Mouse (Mus musculus) spleen, postnatal 36 days (tissue): ENCODE results near the gene Ces1f.
"Not testable (repeated sequence)": the region's sequence is repeated elsewhere in the genome, so short reads cannot be mapped to it uniquely, and the experiment has no call there.

ENCODE experiments used
- DNase-seq, 2 experiments: peaks; one replicate each; pipeline ENCODE4 v3.0.0; 2022; ENCODE audit warnings: low spot score in 2 of 2, mixed read lengths in 1 of 2

The Ces1f gene

DNA sequence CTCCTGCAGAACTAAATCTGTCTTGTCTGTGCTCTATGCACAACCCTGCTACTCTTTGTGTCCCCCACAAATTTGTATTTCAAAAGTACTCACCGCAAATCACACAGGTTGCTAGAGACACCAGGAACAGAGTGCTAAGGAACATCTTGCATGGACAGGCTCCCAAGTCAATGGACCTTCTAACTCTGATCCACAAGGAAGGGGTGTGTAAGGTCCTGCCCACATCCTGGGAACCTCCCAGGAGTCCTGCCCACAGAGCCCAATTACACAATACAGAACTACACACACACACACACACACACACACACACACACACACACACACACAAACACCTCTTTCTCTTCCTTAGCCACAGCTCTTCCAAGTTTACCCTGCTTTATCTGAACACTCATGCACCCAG is at the start of gene Ces1f:
Ces1f (minus strand) TSS at position 192 of the 400 bp plus-strand sequence.
- DNase-seq: no peak

DNA sequence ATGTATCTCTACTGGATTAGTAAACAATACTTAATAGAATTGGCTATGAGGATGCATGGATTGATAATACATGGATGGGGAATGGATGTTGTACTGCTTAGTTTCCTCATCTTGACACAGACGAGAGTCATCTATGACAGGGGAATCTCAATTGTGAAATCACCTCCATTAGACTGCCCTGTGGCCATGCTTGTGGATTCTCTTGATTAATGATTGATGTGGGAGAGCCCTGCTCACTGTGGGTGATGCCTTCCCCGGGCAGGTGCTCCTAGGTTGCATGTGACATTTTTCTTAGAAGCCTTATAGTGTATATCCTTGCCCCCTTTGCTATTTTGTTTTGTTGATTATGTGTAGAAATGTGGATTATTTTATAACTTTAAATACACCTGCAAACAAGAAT is 45.6 kb upstream of the Ces1f start:
- DNase-seq: no peak

DNA sequence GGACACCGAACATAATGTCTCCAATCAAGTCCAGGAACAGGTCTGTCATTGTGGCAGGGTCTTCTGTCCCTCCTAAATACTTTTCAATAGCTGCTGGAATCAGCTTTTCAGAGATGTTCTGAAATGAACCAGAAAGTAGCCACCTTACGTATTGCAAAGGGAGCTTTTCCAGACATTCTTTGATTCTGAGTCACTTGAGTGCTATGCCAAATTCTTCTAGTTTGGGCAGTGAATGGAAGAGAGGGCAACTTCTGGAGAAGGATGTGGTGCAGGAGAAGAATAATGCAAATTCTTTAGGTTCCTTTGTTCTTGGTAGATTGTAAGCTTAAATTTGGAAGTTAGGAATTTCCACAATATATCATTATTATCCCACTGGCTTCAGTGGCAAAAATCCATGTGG is 37.5 kb upstream of the Ces1f start:
- DNase-seq: no peak

DNA sequence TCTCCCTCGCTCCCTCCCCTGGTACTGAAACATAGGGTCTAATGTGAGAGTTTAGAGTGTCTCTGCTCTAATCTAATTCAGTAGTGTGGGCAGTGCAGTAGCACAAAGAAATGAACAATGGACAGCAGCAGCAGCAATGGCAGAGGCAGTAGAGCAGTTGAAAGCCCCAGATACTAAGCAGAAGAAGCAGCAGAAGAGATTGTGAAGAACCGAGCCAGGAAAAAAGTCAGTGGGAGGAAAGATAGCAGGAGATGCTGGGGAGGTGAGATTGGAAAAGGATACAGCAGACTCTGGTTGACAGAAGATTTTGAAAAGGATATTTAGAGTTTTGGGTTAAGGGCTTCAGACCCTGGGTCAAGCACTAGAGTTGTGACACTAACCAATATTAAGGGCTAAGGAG is 36.0 kb upstream of the Ces1f start:
- DNase-seq: no peak

DNA sequence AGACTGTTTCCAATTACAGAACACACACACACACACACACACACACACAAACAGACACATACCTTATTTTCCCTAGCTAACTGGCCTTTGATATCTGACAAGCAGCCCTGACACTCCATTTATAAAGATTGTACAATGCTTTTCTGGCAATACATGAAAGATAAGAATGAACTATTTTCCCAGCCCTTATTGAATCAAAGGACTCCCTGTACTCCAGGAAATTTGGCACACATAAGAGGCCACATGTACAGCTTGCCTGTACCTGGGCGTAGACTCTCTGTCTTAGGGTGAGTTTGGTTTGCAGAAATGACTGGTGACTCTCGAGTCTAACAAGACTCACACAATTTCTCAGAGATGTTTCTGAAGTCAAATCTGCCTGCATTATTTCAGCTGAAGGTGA is 4.3 kb upstream of the Ces1f start:
- no peak for DNase-seq

DNA sequence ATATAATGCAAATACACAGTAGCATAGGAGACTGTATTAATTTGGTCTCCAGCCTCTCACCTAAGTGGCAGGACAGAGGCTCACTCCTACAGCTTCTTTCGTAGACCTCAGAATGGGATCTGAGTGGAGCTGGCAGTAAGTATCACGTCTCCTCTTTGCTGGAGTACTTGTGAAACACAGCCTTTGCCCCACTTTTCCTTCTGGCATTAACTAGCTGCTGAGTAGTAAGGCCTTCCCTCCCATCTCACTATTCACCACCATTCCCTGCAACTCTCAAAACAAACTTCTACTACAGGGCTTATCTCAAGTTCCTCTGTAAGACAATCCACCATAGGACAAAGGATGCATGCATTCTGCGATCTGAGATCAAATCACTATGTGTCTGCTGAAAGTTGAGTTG is 2.8 kb upstream of the Ces1f start:
- DNase-seq: no peak

DNA sequence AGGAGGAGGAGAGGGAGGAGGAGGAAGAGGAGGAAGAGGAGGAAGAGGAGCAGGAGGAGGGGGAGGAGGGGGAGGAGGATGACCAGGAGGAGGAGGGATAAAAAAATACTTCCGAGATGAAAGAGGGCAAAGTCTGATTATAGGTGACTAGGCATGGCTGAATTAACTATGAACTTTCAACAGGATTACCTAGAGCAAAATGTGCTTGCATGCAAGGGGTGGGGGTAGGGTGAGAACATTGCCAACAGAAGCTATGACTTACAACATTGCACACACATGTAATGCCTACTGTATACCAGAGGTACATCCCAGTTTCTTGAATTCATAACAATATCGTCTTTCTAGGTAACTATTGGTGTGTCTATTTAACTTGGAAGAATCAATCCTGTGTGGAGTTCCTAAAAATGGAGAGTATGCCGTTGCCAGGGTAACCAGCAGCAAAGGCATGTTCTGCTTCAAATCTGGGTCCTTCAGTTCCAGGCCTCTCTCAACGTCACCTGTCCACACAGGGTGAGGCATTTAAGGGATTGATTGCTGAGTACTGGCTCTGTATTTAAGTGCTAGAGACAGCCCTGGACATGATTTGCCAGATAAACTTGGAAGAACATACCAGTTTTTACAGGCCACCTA is 1.3 kb downstream of the Ces1f start:
- DNase-seq: no peak

DNA sequence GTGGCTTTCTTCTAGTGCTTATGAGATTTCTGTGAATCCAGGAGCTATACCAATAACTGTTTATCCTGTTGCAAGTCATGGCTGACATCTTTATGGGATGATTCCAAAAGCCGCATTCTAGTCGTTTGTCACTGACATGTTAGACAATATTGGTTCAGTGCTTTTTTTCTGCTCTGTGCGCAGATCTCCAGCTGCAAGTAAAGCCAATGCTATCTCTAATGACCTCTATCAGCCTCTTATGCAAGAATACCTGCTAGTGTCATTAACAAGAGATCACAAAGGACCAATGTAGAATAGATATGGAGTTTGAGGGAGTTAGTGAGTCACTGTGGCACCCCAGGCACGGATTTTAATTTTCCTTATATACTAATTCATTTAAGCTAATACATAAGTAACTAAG is 4.9 kb downstream of the Ces1f start:
- DNase-seq: no peak

DNA sequence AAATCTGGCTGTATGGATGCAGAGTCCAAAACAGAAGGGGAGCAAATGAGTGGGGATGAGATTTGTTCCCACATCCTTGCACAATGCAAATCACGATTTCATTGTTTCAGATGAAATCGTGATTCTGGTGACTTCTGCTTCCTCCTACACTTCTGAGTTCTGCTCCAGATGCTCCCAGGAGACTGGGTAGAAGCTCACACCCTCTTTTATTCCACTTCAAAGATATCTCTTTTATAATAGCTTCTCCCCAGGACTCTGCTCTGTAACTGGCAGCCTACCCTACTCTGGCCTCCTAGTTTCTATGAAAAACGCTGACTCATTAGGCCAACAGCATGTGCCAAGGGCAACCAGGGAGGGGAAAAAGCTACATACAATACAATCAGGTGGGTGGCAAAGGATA is 6.2 kb downstream of the Ces1f start:
- no peak for DNase-seq

DNA sequence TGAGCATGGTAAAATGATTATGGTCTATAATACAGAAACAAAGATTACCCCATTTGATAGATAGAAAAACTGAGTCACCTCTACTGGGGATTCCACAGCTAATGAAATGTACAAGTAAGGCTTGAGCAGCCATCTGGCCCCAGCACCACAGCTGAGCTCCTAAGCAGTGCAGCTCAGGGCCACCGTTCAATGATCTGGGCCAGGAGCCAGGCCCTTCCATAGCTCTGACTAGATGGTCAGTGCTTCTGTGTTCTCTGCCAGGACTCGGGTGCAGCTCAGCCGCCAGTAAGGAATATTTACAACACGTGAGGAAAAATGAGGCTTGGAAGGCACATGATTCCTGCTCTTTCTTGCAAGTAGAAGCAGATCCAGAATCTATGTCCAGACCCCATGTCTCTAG is 6.9 kb downstream of the Ces1f start:
- DNase-seq: no peak

DNA sequence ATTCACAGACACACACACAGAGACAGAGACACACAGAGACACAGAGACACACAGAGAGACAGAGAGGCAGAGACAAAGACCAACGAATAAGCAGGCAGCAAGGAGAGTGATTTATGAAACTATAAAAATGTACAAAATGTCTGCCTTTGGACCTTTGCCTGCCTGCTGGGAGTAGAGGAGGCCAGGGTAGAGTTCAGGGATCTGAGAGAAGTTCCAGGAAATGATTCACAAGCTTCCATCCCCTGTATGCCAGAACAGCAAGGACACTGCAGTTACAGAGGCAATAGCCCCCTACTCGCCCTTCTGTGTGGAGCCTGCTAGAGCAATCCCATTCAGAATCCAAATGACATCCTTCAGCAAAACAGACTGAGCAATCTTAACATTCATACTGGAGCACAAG is 18.1 kb downstream of the Ces1f start:
- no peak for DNase-seq

DNA sequence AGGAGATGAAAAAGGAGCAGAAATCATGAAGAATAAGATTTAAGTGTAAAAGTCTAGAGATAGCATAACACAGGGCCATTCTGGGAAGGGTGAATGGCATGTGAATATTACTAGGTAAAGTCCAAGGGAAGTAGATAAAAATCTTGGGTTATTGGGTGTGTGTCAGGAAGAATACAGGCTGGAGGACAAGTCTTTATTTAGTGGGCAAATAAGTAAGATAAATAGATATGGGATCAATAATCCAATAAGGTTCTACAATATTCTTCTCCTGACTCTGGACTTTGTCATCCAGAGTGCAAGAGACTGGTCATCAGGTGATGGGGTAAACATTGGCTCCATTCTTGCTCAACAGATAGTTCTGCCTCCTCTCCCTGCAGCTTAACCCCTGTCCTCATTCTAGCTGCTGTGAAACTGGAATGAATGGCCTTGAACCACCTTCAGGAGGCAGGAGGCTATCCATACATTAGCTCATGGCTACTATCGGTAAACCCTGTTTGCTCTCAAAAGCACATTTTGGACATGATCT is 27.1 kb downstream of the Ces1f start:
- DNase-seq: no peak

DNA sequence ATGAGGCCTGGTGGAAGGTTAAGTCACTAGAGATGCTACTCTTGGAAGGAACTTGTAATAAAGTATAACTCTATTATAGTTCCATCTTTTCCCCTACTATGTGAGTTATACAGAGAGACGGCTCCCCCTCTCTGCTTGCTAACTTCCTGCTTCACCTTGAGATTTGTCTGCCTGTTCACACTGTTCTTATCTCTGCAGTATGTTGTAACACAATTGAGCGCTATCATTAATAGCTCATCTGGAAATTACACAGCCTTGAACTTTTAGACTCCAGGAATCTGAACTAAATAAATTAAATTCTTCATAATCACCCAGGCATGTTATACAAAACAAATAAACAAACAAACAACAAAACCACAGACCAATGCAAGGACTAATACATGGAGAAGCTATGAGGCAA is 33.5 kb downstream of the Ces1f start:
- no peak for DNase-seq

DNA sequence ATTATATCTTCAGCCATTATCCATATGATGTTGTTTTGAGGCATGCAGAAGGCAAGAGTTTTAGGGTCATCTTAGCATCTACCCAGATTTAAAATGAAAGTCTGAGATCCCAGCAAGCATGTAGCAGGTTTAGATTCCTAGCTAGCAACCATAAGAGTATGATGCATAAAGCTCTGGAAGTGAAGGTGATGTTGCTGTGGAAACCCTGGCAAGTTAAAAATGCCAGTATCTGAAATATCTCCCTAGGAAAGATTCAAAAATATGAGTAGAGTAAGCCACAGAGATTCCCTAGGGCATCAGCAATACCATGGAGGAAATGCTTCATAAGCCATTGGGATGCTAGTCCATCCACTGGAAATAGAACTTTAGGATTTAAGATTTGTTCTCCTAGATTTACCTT is 39.7 kb downstream of the Ces1f start:
- DNase-seq: no peak

DNA sequence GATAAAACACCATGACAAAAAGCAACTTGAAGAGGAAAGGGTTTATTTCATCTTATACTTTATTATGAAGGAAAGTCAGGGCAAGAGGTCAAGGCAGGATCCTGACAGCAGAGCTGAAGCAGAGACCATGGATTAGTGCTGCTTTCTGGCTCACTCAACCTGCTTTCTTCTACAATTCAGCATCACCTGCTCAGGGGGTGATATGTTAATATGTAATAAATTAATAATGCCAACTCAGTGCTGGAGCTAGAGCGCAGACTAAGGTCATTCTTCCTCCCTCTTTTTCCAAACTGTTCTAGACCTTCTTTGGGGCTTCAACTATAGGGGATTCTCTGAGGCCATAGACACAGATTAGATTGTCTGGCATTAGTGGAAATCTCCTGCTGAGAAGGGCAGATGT is 43.9 kb downstream of the Ces1f start:
- DNase-seq: no peak

DNA sequence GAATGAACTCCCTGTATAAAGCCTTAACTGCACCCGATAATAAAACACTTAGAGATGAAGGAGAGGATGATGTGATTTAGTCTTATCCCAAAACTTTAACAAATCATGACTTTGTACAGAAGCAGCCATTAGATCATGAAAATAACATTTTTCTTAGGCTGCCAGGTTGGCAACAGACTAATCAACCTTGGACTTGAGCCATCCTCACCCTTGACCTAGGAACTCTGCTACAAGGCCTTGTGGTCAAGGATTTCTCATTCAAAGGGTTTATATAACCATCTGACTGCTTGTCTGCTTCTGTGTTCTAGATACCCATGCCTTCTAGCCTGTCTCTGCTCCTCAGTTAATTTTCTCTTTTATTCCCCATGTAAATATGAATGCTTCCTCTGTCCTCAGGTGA is 44.8 kb downstream of the Ces1f start:
- DNase-seq: no peak

DNA sequence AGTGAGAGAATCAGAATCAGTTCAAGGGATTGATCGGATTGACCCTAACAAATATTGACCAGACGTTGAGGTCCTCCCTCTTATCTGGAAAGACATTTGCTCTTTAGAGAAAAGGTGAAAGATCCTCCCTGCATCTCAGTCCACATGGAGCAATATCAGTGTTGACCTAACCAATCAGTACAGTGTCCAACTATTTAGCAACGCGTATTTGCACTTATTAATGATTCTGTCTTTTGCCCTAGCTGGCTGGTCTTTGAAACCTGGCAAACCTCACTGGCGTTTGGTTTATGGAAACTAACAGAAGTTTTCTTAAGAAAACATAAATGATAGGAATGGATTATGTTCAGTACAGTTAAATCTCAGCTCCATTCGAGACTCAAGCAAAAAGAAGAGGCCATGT is 45.5 kb downstream of the Ces1f start:
- no peak for DNase-seq

DNA sequence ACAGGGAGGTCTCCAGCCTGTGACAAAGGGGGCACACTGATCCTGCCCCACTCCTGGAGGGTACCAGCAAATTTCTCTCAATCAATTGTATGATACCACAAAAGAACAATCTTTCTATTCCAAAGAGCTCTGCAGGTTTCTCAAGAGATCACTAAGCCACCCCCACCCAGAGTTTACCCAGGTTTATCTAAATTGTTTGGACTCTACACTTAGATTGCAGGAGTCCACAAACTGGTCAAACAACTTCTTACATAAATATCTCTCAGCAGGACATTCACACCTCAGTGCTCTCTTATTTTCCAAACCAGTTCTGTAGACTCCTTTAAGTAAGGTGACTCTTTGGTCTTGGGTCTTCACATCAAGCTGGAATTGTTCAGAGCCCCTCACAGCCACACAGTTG is 50.1 kb downstream of the Ces1f start, which contains the start of gene Ces1e:
Ces1e (minus strand) TSS at position 174 of the 400 bp plus-strand sequence.
- DNase-seq: no peak

DNA sequence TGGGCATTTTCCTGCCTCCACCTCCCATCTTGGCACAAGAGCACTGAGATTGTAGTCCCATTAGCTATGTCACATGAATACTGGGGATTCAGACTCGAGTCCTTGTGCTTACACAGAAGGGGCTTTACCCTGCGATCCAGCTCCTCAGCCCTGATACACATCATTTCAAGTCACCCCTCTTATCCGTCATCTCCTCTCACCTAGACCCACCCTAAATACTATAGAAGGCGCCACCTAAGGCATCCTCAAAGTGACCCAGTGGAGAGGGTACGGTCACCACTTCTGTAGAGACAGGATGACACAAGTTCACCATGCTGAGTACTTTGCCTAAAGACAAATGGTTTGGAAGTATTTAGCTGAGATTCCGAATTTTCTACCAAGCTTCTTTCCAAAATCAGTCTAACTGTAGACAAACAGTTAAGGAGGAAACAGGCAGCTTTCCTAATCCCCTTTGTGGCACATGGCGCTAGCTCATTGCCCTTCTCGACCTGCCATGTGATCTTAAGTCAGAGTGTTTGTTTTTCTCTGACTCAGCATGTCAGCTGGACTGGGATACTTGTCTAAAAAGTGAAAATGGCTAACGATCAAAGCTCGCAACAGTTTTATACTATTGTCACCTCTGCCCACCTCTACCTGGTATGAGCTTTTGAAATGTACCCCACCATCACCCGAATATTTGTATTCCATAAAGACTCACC is 50.7 kb downstream of the Ces1f start:
- DNase-seq: no peak

DNA sequence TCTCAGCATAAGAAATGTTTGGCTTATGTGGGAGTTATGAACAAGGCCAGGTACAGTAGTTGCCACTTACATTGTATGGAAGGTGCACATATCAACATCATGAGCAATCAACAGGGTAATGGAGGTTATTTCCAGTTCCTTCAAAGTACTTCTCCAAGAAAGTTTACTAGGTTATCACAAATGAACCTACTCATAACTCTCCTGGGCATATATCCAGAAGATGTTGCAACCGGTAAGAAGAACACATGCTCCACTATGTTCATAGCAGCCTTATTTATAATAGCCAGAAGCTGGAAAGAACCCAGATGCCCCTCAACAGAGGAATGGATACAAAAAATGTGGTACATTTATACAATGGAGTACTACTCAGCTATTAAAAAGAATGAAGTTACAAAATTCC is 53.1 kb downstream of the Ces1f start:
- not testable (repeated sequence) for DNase-seq

DNA sequence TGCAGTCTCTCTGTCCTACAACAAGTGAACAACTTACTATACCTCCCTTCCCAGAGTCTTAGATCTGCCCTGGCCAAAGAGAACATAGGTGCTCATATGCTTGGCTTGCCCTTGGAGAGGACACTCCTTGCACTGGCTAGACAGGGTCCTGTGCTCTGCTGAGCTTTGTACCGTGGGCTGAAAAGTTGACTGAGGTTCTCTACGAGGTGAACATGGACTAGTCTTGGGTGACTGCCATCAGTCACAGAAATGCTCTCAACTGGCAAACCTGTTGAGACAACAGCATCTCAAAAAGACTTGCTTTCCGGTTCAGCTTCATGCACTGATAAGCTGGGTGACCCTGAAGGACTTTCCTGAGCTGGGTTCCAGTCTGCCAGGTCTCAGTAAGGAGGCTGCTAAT is 57.7 kb downstream of the Ces1f start:
- DNase-seq: no peak

DNA sequence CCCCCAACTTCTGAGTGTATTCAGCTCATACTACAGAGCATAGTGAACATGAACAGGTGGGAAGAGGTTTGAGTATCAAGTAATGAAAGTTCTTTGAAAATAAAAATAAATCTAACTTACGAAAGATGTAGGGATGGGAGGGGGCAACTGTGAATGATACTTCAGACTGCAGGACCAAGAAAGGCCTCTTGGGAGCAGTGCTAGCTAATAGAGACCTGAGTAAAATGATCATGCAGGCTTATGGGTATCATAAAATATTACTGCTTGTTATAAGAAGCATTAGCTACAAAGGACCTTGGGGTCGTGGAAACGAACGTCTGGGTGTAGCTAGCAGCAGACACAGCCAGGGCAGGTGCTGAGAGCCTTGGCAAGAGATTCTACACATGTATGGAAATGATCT is 61.7 kb downstream of the Ces1f start:
- DNase-seq: no peak

DNA sequence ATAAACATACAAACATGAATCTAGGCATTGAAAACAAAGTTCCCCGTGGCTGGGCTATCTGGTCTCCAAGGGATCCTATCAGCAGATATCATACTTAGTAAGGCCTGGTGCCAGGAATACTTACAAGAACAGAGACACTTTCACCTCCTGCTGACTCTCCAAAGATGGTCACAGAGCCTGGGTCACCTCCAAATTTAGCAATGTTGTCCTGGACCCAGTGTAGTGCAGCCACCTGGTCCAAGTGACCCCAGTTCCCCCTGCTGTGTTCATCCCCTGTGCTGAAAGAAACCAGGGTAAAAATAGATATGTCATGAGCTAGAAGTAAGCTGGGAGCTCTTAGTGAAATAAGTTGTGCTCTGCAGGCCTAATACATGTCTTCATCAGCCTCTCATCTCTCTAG is 62.2 kb downstream of the Ces1f start:
- DNase-seq: no peak

DNA sequence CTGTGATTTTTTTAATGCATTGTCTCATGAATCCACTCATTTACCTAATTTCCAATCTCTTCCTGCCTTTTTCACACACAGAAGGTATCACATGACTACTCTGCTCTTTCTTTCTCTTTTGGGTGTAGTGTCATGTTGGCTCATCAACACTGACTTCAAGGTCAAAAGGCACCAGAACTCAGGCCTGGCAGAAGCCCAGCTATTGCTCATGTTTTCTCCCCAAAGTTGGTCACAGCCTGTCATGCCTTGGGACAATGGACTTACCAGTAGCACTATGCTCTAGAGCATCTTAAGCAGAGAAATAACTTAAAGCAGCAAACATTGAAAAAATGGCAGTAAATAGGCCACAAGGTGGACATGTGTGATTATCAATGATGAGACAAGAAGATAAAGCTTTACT is 68.5 kb downstream of the Ces1f start:
- DNase-seq: no peak
